In genomic region chr8:10885452-10885851, GRCm38 (mm10) we compare ENCODE assay signal across 28 mouse cellular contexts.
"Had no signal": no experiment of that assay in that cellular context is flagged by ENCODE, and none has a peak within 500 bp of the region (broad histone marks: within the 10 kb centered on the region; RNA-seq: fewer than 3 reads in every experiment).

No protein-coding gene starts in this region.

- ATAC-seq: forebrain, embryonic 13.5 days; forebrain, embryonic 14.5 days; forebrain, embryonic 16.5 days; forebrain, postnatal 0 days had no signal

- H3K9ac ChIP-seq: embryonic facial prominence, embryonic 12.5 days; embryonic facial prominence, embryonic 13.5 days; embryonic facial prominence, embryonic 15.5 days; forebrain, embryonic 12.5 days; forebrain, embryonic 13.5 days; forebrain, postnatal 0 days had no signal

- H3K4me2 ChIP-seq: embryonic facial prominence, embryonic 12.5 days; embryonic facial prominence, embryonic 13.5 days; embryonic facial prominence, embryonic 15.5 days; forebrain, embryonic 12.5 days; forebrain, embryonic 13.5 days had no signal

- H3K9me3 ChIP-seq: embryonic facial prominence, embryonic 10.5 days; embryonic facial prominence, embryonic 12.5 days; embryonic facial prominence, embryonic 13.5 days; embryonic facial prominence, embryonic 15.5 days; forebrain, embryonic 12.5 days; forebrain, embryonic 13.5 days; heart, embryonic 10.5 days had no signal

- DNase-seq: cerebellum, adult 2 months; cerebellum, adult 8-10 months; cerebellum, adult 9-10 months; cerebellum, adult 9-11 months; cerebellum, postnatal 10 days; cerebellum, postnatal 14 days; cerebellum, postnatal 25 days; cerebellum, postnatal 36 days; embryo, embryonic 11 days; forebrain, postnatal 0 days; gastrocnemius, adult 2 months; gastrocnemius, postnatal 10 days; gastrocnemius, postnatal 14 days; gastrocnemius, postnatal 25 days; gastrocnemius, postnatal 36 days; heart, adult 11 months; heart, adult 18-20 months; heart, adult 2 months had no signal

- H3K36me3 ChIP-seq: embryonic facial prominence, embryonic 10.5 days; embryonic facial prominence, embryonic 12.5 days; embryonic facial prominence, embryonic 13.5 days; embryonic facial prominence, embryonic 15.5 days; forebrain, embryonic 12.5 days; heart, embryonic 10.5 days had no signal

- H3K27ac ChIP-seq: embryonic facial prominence, embryonic 10.5 days; embryonic facial prominence, embryonic 12.5 days; embryonic facial prominence, embryonic 13.5 days; embryonic facial prominence, embryonic 15.5 days; forebrain, embryonic 12.5 days; forebrain, embryonic 13.5 days; gastrocnemius, adult 2 months; heart, adult 2 months; heart, embryonic 10.5 days had no signal

- H3K4me3 ChIP-seq: embryonic facial prominence, embryonic 10.5 days; embryonic facial prominence, embryonic 12.5 days; embryonic facial prominence, embryonic 13.5 days; embryonic facial prominence, embryonic 15.5 days; erythroblast, embryonic 14.5 days; forebrain, embryonic 12.5 days; forebrain, embryonic 13.5 days; gastrocnemius, adult 2 months; heart, adult 2 months; heart, embryonic 10.5 days had no signal

- H3K27me3 ChIP-seq: embryonic facial prominence, embryonic 12.5 days; embryonic facial prominence, embryonic 13.5 days; embryonic facial prominence, embryonic 15.5 days had no signal

- H3K4me1 ChIP-seq: embryonic facial prominence, embryonic 10.5 days; embryonic facial prominence, embryonic 12.5 days; embryonic facial prominence, embryonic 15.5 days; forebrain, embryonic 13.5 days had no signal
